Mouse (Mus musculus) erythroblast, embryonic 14.5 days (primary cell): Measurements from ENCODE around the gene Sgcd.

Experiments
- GATA1 ChIP-seq: IDR thresholded peaks from 2 replicates; pipeline ENCODE4 v1.6.1; 2012; ENCODE audit warnings: low read length, inconsistent platforms, mixed read lengths
- TAL1 ChIP-seq: IDR thresholded peaks from 3 replicates; pipeline ENCODE4 v1.6.1; 2012; ENCODE audit warnings: low read length, inconsistent platforms, mixed read lengths

DNA sequence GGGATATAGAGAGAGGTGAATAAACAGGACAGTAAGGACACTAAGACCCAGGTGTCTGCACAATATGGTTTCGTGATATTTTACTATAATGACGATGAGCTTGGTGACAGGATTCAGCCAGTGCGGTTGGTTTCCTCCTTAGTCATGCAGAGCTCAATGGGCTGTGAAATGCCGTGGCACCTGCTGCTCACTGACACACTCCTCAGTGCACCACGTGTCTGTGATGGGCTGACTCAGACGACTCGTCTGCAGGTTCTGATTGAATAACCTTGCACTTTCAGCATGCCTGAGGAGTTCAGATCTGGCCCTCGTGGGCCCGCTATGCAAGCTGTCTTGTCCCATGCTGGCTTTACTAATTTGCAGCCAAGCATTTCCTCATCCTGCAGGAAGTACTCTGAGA lies 839.2 kb downstream of the Sgcd start:
- no peak for TF ChIP-seq GATA1
- no peak for TF ChIP-seq TAL1
